Mouse (Mus musculus) olfactory bulb, adult 2 months (tissue): ENCODE data around the gene Fgf6.

Experiments used
- CTCF ChIP-seq: fragments of 200-500 bp; IDR thresholded peaks from 2 replicates; pipeline ENCODE4 v1.5.1; 2012; ENCODE audit warnings: low read depth, mild to moderate bottlenecking, low read length, moderate library complexity; ENCODE audit not compliant: insufficient read depth
- POLR2A ChIP-seq: fragments of 200-500 bp; IDR thresholded peaks from 2 replicates; pipeline ENCODE4 v1.6.1; 2012; ENCODE audit warnings: mild to moderate bottlenecking, low read depth, low read length, moderate library complexity; ENCODE audit not compliant: insufficient read depth

DNA sequence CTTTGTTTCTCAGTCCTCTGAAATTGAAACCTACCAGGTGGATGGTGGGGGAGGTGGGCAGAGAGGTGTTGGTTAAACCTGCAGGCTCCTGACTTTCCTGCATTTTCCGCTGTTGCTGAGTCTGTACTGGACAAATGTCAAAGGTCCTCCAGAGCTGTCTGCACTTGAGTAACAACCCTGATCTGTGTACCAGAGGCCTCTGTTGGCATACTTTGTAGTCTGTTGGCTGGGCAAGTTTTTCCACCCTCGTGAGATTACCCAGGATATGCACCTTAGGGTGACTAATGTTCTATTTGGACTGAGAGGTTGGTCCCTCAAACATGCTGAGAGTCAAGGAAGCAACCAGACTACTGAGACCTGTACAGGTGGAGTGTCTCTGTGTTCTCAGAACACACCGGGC, 8.8 kb upstream of the Fgf6 start:
- no peak for TF ChIP-seq POLR2A
- no peak for TF ChIP-seq CTCF
